Mouse (Mus musculus): ENCODE measurements around the gene Psg22. TPM values are rescaled to one million over a fixed set of nuclear protein-coding genes. Genes with fewer than 3 reads are reported as not detected.
A peak's percentile ranks its signal among the peaks of the same experiment; 100 is the strongest.

Psg22 gene
- total RNA-seq (2012; rRNA removed) (not detected in 2 replicates), polyA plus RNA-seq (2012; ENCODE audit: insufficient read depth in 1 of 2, insufficient read length in 2 of 2, low read depth in 1 of 2, low replicate concordance in 2 of 2, missing spikeins in 1 of 2) (not detected)

DNA sequence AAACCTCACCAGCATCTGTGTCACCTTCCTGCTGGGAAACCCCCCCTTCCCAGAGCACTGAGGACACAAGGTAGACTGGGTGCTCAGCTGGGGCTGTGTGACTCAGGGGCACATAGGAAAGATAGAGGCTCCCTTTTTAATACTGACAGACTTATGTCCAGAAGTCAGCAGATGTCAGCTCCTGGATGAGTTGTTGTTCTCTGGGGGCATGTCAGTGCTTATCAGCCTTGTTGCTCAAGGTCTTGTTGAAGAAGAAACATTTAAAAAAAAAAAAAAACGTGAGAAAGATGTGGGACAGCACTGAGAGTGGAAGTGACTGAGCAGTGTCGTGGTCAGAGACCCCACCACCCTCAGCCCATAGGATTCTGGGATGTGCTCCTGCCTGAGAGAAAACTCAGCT, at the start of gene Psg22:
Gene Psg22 (plus strand): TSS at position 301 of the 400 bp plus-strand sequence.
- H3K4me3 ChIP-seq (ENCODE audit: control insufficient read depth in 1 of 2, insufficient read depth in 1 of 2, low read depth in 2 of 2, low read length in 2 of 2), result no peak within 1 kb of the TSS
- no peaks in the 10 kb centered on the region for H3K9me3 ChIP-seq (replicated peaks; ENCODE audit: insufficient read depth, low read length)
- H3K36me3 ChIP-seq (ENCODE audit: control insufficient read depth in 1 of 2, insufficient read depth in 2 of 2, low read length in 2 of 2), result no peaks in the 10 kb centered on the region
- no peaks in the 10 kb centered on the region for H3K27me3 ChIP-seq (ENCODE audit: control insufficient read depth in 1 of 2, insufficient read depth in 2 of 2, low read length in 2 of 2)
- no peak for DNase-seq (ENCODE audit: low read depth, low spot score)
- no peaks in the 10 kb centered on the region for H3K4me1 ChIP-seq (ENCODE audit: control insufficient read depth in 1 of 2, insufficient read depth in 2 of 2, low read length in 2 of 2)
- H3K9ac ChIP-seq (ENCODE audit: control insufficient read depth, low read depth, low read length, poor library complexity, severe bottlenecking), result no peak within 1 kb of the TSS
- H3K79me2 ChIP-seq (ENCODE audit: control insufficient read depth, insufficient read depth, low read length, poor library complexity), result no peaks in the 10 kb centered on the region
- TF ChIP-seq TCF12 (IDR thresholded peaks at IDR 0.05; ENCODE audit: low read depth, low read length), result no peak
- no peak for TF ChIP-seq MXI1 (IDR thresholded peaks at IDR 0.05; ENCODE audit: low read depth, low read length)
- no peak for TF ChIP-seq CHD2 (IDR thresholded peaks at IDR 0.05; ENCODE audit: low read length)
- TF ChIP-seq TBP (IDR thresholded peaks at IDR 0.05; ENCODE audit: low read depth, low read length), result no peak
- no peak for TF ChIP-seq ZKSCAN1 (IDR thresholded peaks at IDR 0.05; ENCODE audit: low read depth, low read length)
- TF ChIP-seq ETS1 (IDR thresholded peaks at IDR 0.05; ENCODE audit: low read depth, low read length), result no peak
- TF ChIP-seq MAX (IDR thresholded peaks at IDR 0.05; ENCODE audit: low read length), result no peak
- no peak for TF ChIP-seq EP300 (IDR thresholded peaks at IDR 0.05; ENCODE audit: low read depth in 1 of 2, low read length in 2 of 2)
- TF ChIP-seq ELF1 (IDR thresholded peaks at IDR 0.05; ENCODE audit: low read depth, low read length), result no peak
- no peak for TF ChIP-seq GATA1 (IDR thresholded peaks at IDR 0.05; ENCODE audit: low read depth, low read length)
- no peak within 1 kb of the TSS for H3K27ac ChIP-seq (ENCODE audit: control insufficient read depth, low read depth, low read length)

DNA sequence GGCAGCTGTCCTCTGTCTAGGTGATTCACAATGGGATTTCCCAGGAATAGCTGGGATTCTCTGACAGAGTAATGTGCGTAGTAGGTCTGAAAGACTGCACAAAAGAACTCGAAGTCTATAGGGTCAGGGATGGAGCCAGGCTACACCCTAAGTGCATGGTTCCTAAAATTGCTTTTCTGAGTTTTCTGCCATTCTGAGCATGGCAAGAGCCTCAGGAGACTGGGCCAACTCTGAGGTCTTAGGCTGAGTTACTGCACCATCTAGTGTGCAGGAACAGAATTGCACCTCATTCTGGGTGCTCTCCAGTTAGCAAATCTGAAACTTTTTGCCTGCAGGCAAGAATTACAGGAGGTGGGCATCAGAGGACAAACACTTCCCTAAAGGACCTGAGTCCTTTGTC, 38.1 kb upstream of the Psg22 start:
- no peak overlapping the region for H3K9ac ChIP-seq (ENCODE audit: control insufficient read depth, low read depth, low read length, poor library complexity, severe bottlenecking)
- no peaks in the 10 kb centered on the region for H3K9me3 ChIP-seq (replicated peaks; ENCODE audit: insufficient read depth, low read length)
- H3K27me3 ChIP-seq (ENCODE audit: control insufficient read depth in 1 of 2, insufficient read depth in 2 of 2, low read length in 2 of 2), result no peaks in the 10 kb centered on the region
- no peaks in the 10 kb centered on the region for H3K36me3 ChIP-seq (ENCODE audit: control insufficient read depth in 1 of 2, insufficient read depth in 2 of 2, low read length in 2 of 2)
- DNase-seq (ENCODE audit: low read depth, low spot score), result peak; percentile 32
- H3K4me3 ChIP-seq (ENCODE audit: control insufficient read depth in 1 of 2, insufficient read depth in 1 of 2, low read depth in 2 of 2, low read length in 2 of 2), result no peak overlapping the region
- no peaks in the 10 kb centered on the region for H3K4me1 ChIP-seq (ENCODE audit: control insufficient read depth in 1 of 2, insufficient read depth in 2 of 2, low read length in 2 of 2)
- H3K27ac ChIP-seq (ENCODE audit: control insufficient read depth, low read depth, low read length), result no peak overlapping the region
- TF ChIP-seq USF2 (IDR thresholded peaks at IDR 0.05; ENCODE audit: borderline replicate concordance in 1 of 2, insufficient read depth in 1 of 2, low read depth in 1 of 2, low read length in 2 of 2) (no peak), SMC3 (IDR thresholded peaks at IDR 0.05; ENCODE audit: low read depth, low read length) (peak; percentile 48), MYB (IDR thresholded peaks at IDR 0.05; ENCODE audit: low read depth, low read length) (no peak), KAT2A (conservative IDR thresholded peaks at IDR 0.05; ENCODE audit: low read depth, low read length) (no peak), RAD21 (IDR thresholded peaks at IDR 0.05; ENCODE audit: low read depth, low read length) (peak; percentile 57), MXI1 (IDR thresholded peaks at IDR 0.05; ENCODE audit: low read depth, low read length) (no peak), POLR2AphosphoS5 (IDR thresholded peaks at IDR 0.05; ENCODE audit: borderline replicate concordance, low read depth, low read length) (no peak), CTCF (IDR thresholded peaks at IDR 0.05 in 2 of 3, conservative IDR thresholded peaks at IDR 0.05 in 1 of 3; ENCODE audit: control insufficient read depth in 1 of 3, insufficient read depth in 1 of 3, low read depth in 2 of 3, low read length in 3 of 3, poor library complexity in 1 of 3, severe bottlenecking in 1 of 3) (peak; percentile 45 to 60 (median 54); a peak in 5 of 6 replicates), TAL1 (IDR thresholded peaks at IDR 0.05; ENCODE audit: low read length) (no peak), RCOR1 (IDR thresholded peaks at IDR 0.05; ENCODE audit: low read depth, low read length) (no peak), ETS1 (IDR thresholded peaks at IDR 0.05; ENCODE audit: low read depth, low read length) (no peak), ZNF384 (IDR thresholded peaks at IDR 0.05; ENCODE audit: low read depth, low read length) (no peak), USF1 (IDR thresholded peaks at IDR 0.05; ENCODE audit: low read depth, low read length) (no peak), HCFC1 (IDR thresholded peaks at IDR 0.05; ENCODE audit: low read depth, low read length) (no peak), ELF1 (IDR thresholded peaks at IDR 0.05; ENCODE audit: low read depth, low read length) (no peak), JUND (IDR thresholded peaks at IDR 0.05; ENCODE audit: low read depth, low read length) (no peak), CHD1 (IDR thresholded peaks at IDR 0.05; ENCODE audit: low read depth, low read length) (no peak), NELFE (IDR thresholded peaks at IDR 0.05; ENCODE audit: low read depth, low read length) (no peak), NRF1 (IDR thresholded peaks at IDR 0.05; ENCODE audit: insufficient read depth, low read depth, low read length, poor library complexity, severe bottlenecking) (no peak), POLR2A (IDR thresholded peaks at IDR 0.05; ENCODE audit: control insufficient read depth in 1 of 2, insufficient read depth in 1 of 2, low read depth in 1 of 2, low read length in 2 of 2, poor library complexity in 1 of 2) (no peak), TCF12 (IDR thresholded peaks at IDR 0.05; ENCODE audit: low read depth, low read length) (no peak)
- no peaks in the 10 kb centered on the region for H3K79me2 ChIP-seq (ENCODE audit: control insufficient read depth, insufficient read depth, low read length, poor library complexity)
